In genomic region chr2:26118584-26119309, GRCm38 (mm10) we compare ENCODE assay signal across 8 mouse cellular contexts. TPM values are rescaled to one million over a fixed set of nuclear protein-coding genes. Genes with fewer than 3 reads are reported as not detected.
DNase-seq lines count a peak whose midpoint lies in the region; ATAC-seq and TF ChIP-seq lines count a peak whose summit lies in the region.

No protein-coding gene starts in this region.

- peak; percentile 35; the same call in 1 of the 2 replicates for ATAC-seq in hindbrain, embryonic 15.5 days (ENCODE audit: low FRiP score, low read depth)
- no peak for ATAC-seq in hindbrain, embryonic 11.5 days (ENCODE audit: low FRiP score)
- peak; percentile 11; the same call in 1 of the 2 replicates for ATAC-seq in heart, embryonic 13.5 days (ENCODE audit: extremely low read depth, insufficient number of reproducible peaks, low FRiP score, low TSS enrichment)

- peaks cover 8% of the 10 kb centered on the region for H3K27me3 ChIP-seq in hindbrain, embryonic 15.5 days
- peaks cover 37% of the 10 kb centered on the region for H3K27me3 ChIP-seq in hindbrain, embryonic 11.5 days (ENCODE audit: control insufficient read depth, insufficient read depth, low read length)
- H3K27me3 ChIP-seq in heart, embryonic 13.5 days (replicated peaks): peaks cover 33% of the 10 kb centered on the region
- peaks cover 61% of the 10 kb centered on the region for H3K27me3 ChIP-seq in limb, embryonic 10.5 days (ENCODE audit: low read depth, poor library complexity, severe bottlenecking)

- no peak overlapping the region for H3K4me2 ChIP-seq in hindbrain, embryonic 15.5 days
- H3K4me2 ChIP-seq in hindbrain, embryonic 11.5 days (replicated peaks; ENCODE audit: low read depth, low read length): no peak overlapping the region
- peak overlapping the region; percentile 48 for H3K4me2 ChIP-seq in heart, embryonic 13.5 days

- H3K4me3 ChIP-seq in hindbrain, embryonic 15.5 days: no peak overlapping the region
- H3K4me3 ChIP-seq in hindbrain, embryonic 11.5 days (ENCODE audit: low read depth, low read length): no peak overlapping the region
- 0 out of 2 replicates have a peak overlapping the region, but pooled peaks have one; percentile 4 for H3K4me3 ChIP-seq in heart, embryonic 13.5 days
- H3K4me3 ChIP-seq in limb, embryonic 10.5 days: no peak overlapping the region

- no peak overlapping the region for H3K9ac ChIP-seq in hindbrain, embryonic 15.5 days
- H3K9ac ChIP-seq in hindbrain, embryonic 11.5 days (ENCODE audit: low read depth, low read length): no peak overlapping the region
- peak overlapping the region; percentile 74 for H3K9ac ChIP-seq in heart, embryonic 13.5 days

- no peak for TF ChIP-seq POLR2A in brain, embryonic 14.5 days (IDR thresholded peaks at IDR 0.05; ENCODE audit: borderline replicate concordance, extremely low read depth, insufficient read depth, insufficient read length, poor library complexity, severe bottlenecking)

- peaks cover 38% of the 10 kb centered on the region for H3K4me1 ChIP-seq in hindbrain, embryonic 15.5 days (replicated peaks)
- peaks cover 7% of the 10 kb centered on the region for H3K4me1 ChIP-seq in hindbrain, embryonic 11.5 days (replicated peaks; ENCODE audit: control insufficient read depth, insufficient read depth, low read length)
- peaks cover 57% of the 10 kb centered on the region for H3K4me1 ChIP-seq in heart, embryonic 13.5 days
- peaks cover 29% of the 10 kb centered on the region for H3K4me1 ChIP-seq in limb, embryonic 10.5 days

- TF ChIP-seq CTCF in brain, embryonic 14.5 days (IDR thresholded peaks at IDR 0.05; ENCODE audit: borderline replicate concordance, extremely low read depth, insufficient read depth, insufficient read length): no peak

- H3K36me3 ChIP-seq in hindbrain, embryonic 15.5 days: no peaks in the 10 kb centered on the region
- H3K36me3 ChIP-seq in hindbrain, embryonic 11.5 days (ENCODE audit: control insufficient read depth, insufficient read depth, low read length): no peaks in the 10 kb centered on the region
- H3K36me3 ChIP-seq in heart, embryonic 13.5 days: no peaks in the 10 kb centered on the region
- no peaks in the 10 kb centered on the region for H3K36me3 ChIP-seq in limb, embryonic 10.5 days

- H3K27ac ChIP-seq in hindbrain, embryonic 15.5 days (replicated peaks): peak overlapping the region; percentile 34; the same call in 1 of the 2 replicates
- H3K27ac ChIP-seq in hindbrain, embryonic 11.5 days (ENCODE audit: low read depth, low read length): no peak overlapping the region
- H3K27ac ChIP-seq in heart, embryonic 13.5 days (replicated peaks): peak overlapping the region; percentile 72
- peak overlapping the region; percentile 57 for H3K27ac ChIP-seq in limb, embryonic 10.5 days

- 49% methylated on average over 4 of the region's 4 CpGs for WGBS in hindbrain, embryonic 15.5 days
- WGBS in hindbrain, embryonic 11.5 days: 62% methylated on average over 4 of the region's 4 CpGs
- WGBS in heart, embryonic 13.5 days: 53% methylated on average over 4 of the region's 4 CpGs
- 40% methylated on average over 4 of the region's 4 CpGs for WGBS in limb, embryonic 10.5 days

- no peaks in the 10 kb centered on the region for H3K9me3 ChIP-seq in hindbrain, embryonic 15.5 days
- no peaks in the 10 kb centered on the region for H3K9me3 ChIP-seq in hindbrain, embryonic 11.5 days (ENCODE audit: control insufficient read depth, low read length)
- no peaks in the 10 kb centered on the region for H3K9me3 ChIP-seq in heart, embryonic 13.5 days
- H3K9me3 ChIP-seq in limb, embryonic 10.5 days (replicated peaks): no peaks in the 10 kb centered on the region

- no peak for DNase-seq in hindbrain, embryonic 11.5 days (ENCODE audit: low spot score)
- DNase-seq in brain, embryonic 14.5 days (ENCODE audit: low read depth): peak; percentile 56
- no peak for DNase-seq in limb, embryonic 10.5 days (ENCODE audit: low spot score)
- DNase-seq in yolk sac, embryonic 10.5 days (ENCODE audit: low spot score): peak; percentile 8
- no peak for DNase-seq in right cerebral cortex, postnatal 25 days
- no peak for DNase-seq in thymus, postnatal 4 days

RNA-seq across cellular contexts. Expression of gene Nacc2, which starts 4.3 kb away (rescaled TPM):
- polyA plus RNA-seq in hindbrain, embryonic 15.5 days (2015; fragmentation: Nextera tagmentation; extraction: Ambion mirVana): 18.0 and 21.3 TPM in 2 replicates
- polyA plus RNA-seq in hindbrain, embryonic 11.5 days (2014; fragmentation: Nextera tagmentation; extraction: Ambion mirVana): 5.7 and 7.2 TPM in 2 replicates
- polyA plus RNA-seq in brain, embryonic 14.5 days (2012; rRNA removed): 12.0 and 14.8 TPM in 2 replicates
- polyA plus RNA-seq in heart, embryonic 13.5 days (2015; fragmentation: Nextera tagmentation; extraction: Ambion mirVana): 5.4 and 6.1 TPM in 2 replicates
- polyA plus RNA-seq in limb, embryonic 10.5 days (2016; fragmentation: Nextera tagmentation; extraction: Ambion mirVana): 3.2 and 3.6 TPM in 2 replicates

Comparison
In these comparisons a context has a peak if more than half of its experiments do, and no peak if none do; other contexts are left out.
1. DNase-seq: peak in brain, embryonic 14.5 days (single experiment) and yolk sac, embryonic 10.5 days (single experiment); none in hindbrain, embryonic 11.5 days (single experiment), limb, embryonic 10.5 days (single experiment), right cerebral cortex, postnatal 25 days (single experiment) and thymus, postnatal 4 days (single experiment).